Mouse (Mus musculus): ENCODE results near the gene Gm45837. TPM values are rescaled to one million over a fixed set of nuclear protein-coding genes. Genes with fewer than 3 reads are reported as not detected.

Gene Gm45837
- polyA plus RNA-seq, 1 experiment from 2014 or later = 0.21 TPM

GRCm38 (mm10) chr7:101535102-101535501 lies 124.4 kb downstream of the Gm45837 start:
- no peak overlapping the region for H3K27ac ChIP-seq (replicated peaks; ENCODE audit: low read depth, low read length)
- no peaks in the 10 kb centered on the region for H3K36me3 ChIP-seq (ENCODE audit: control insufficient read depth, insufficient read depth, low read length)
- no peaks in the 10 kb centered on the region for H3K27me3 ChIP-seq (ENCODE audit: control insufficient read depth, insufficient read depth, low read length)
- no peak for DNase-seq (ENCODE audit: low spot score)
- H3K9me3 ChIP-seq (ENCODE audit: control insufficient read depth, low read length) = no peaks in the 10 kb centered on the region
- no peak overlapping the region for H3K4me3 ChIP-seq (ENCODE audit: low read depth, low read length)
- no peak overlapping the region for H3K9ac ChIP-seq (ENCODE audit: low read length)
- H3K4me2 ChIP-seq (ENCODE audit: low read depth, severe bottlenecking) = no peak overlapping the region
- no peak for ATAC-seq (ENCODE audit: insufficient number of reproducible peaks, low FRiP score, low TSS enrichment, low read depth)
- no peaks in the 10 kb centered on the region for H3K4me1 ChIP-seq (ENCODE audit: control insufficient read depth, insufficient read depth, low read length)
- 69% methylated on average over 10 of the region's 10 CpGs for WGBS

GRCm38 (mm10) chr7:101535517-101535916 lies 124.8 kb downstream of the Gm45837 start:
- Histone ChIP-seq H3K4me1 (ENCODE audit: control insufficient read depth, insufficient read depth, low read length) (no peaks in the 10 kb centered on the region), H3K27me3 (ENCODE audit: control insufficient read depth, insufficient read depth, low read length) (no peaks in the 10 kb centered on the region), H3K9me3 (ENCODE audit: control insufficient read depth, low read length) (no peaks in the 10 kb centered on the region), H3K4me2 (ENCODE audit: low read depth, severe bottlenecking) (no peak overlapping the region), H3K27ac (replicated peaks; ENCODE audit: low read depth, low read length) (no peak overlapping the region), H3K4me3 (ENCODE audit: low read depth, low read length) (no peak overlapping the region), H3K9ac (ENCODE audit: low read length) (no peak overlapping the region), H3K36me3 (ENCODE audit: control insufficient read depth, insufficient read depth, low read length) (no peaks in the 10 kb centered on the region)
- WGBS = 84% methylated on average over 5 of the region's 5 CpGs
- ATAC-seq (ENCODE audit: insufficient number of reproducible peaks, low FRiP score, low TSS enrichment, low read depth) (no peak), DNase-seq (ENCODE audit: low spot score) (no peak)

DNA sequence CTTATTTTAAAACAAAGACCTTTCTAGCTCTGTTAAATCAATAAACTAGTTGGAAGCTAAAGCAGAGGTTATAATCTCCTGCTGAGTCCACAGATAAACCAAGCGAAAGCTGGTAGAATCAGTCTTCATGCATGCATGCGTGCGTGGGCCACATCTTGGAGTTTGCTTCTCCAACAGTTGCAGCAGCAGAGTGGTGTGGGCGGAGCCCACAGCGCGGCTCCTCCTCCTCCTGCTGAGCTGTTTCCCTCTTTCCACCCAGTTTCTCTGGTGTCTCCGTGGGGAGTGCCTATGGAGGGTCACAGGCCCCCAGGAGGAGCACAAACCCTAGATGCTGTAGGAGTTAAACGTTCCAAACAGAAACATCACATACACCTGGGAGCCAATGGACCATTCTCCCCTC lies 126.9 kb downstream of the Gm45837 start:
- no peaks in the 10 kb centered on the region for H3K9me3 ChIP-seq (ENCODE audit: control insufficient read depth, low read length)
- no peaks in the 10 kb centered on the region for H3K27me3 ChIP-seq (ENCODE audit: control insufficient read depth, insufficient read depth, low read length)

DNA sequence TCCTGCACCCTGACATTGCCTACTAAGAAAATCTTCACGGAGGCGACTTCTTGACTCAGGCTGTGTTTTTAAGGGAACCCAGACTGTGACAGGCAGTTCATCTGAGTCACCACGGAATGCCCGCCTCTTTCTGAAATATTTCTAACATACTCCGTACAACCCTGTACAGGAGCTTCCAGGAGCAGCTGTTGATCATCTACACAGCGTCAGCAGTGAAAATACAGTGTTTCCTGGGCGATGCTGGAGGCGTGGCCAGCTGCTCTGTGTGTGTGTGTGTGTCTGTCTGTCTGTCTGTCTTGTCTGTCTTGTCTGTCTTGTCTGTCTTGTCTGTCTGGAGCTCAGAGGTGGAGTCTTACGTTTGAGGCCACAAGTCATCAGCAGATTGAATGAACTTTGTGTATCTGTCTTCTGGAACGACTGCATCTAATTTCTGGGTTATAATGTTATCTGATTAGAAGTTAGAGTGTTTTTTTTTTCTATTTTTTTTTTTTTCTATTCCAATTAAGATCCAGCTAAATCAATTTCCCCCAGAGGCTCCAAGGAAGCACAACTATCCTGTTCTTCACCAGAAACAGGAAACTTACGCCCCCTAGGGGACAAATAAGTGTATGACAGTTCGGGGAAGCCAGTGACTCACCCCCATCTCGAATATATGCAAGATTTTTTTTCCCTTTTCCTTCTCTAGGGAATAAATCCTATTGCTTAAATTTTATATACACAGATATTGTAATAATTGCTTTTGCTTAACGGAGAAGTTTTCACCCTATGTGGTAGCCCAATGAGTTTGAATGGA lies 127.7 kb downstream of the Gm45837 start:
- Histone ChIP-seq H3K9me3 (ENCODE audit: control insufficient read depth, low read length) (no peaks in the 10 kb centered on the region), H3K4me2 (ENCODE audit: low read depth, severe bottlenecking) (no peak overlapping the region), H3K36me3 (ENCODE audit: control insufficient read depth, insufficient read depth, low read length) (no peaks in the 10 kb centered on the region), H3K4me3 (ENCODE audit: low read depth, low read length) (no peak overlapping the region), H3K4me1 (ENCODE audit: control insufficient read depth, insufficient read depth, low read length) (no peaks in the 10 kb centered on the region), H3K27ac (replicated peaks; ENCODE audit: low read depth, low read length) (no peak overlapping the region), H3K9ac (ENCODE audit: low read length) (no peak overlapping the region), H3K27me3 (ENCODE audit: control insufficient read depth, insufficient read depth, low read length) (no peaks in the 10 kb centered on the region)
- WGBS = 59% methylated on average over 14 of the region's 14 CpGs
- ATAC-seq (ENCODE audit: insufficient number of reproducible peaks, low FRiP score, low TSS enrichment, low read depth) = no peak
- DNase-seq (ENCODE audit: low spot score) = peak; percentile 31

More for the DNA sequence above, 126.9 kb downstream of the Gm45837 start:
- H3K4me3 ChIP-seq (ENCODE audit: low read depth, low read length) = no peak overlapping the region
- no peak overlapping the region for H3K9ac ChIP-seq (ENCODE audit: low read length)
- 50% methylated on average over 8 of the region's 8 CpGs for WGBS
- DNase-seq (ENCODE audit: low spot score) = no peak
- H3K27ac ChIP-seq (replicated peaks; ENCODE audit: low read depth, low read length) = no peak overlapping the region
- no peak overlapping the region for H3K4me2 ChIP-seq (ENCODE audit: low read depth, severe bottlenecking)
- no peaks in the 10 kb centered on the region for H3K36me3 ChIP-seq (ENCODE audit: control insufficient read depth, insufficient read depth, low read length)
- H3K4me1 ChIP-seq (ENCODE audit: control insufficient read depth, insufficient read depth, low read length) = no peaks in the 10 kb centered on the region
- no peak for ATAC-seq (ENCODE audit: insufficient number of reproducible peaks, low FRiP score, low TSS enrichment, low read depth)

DNA sequence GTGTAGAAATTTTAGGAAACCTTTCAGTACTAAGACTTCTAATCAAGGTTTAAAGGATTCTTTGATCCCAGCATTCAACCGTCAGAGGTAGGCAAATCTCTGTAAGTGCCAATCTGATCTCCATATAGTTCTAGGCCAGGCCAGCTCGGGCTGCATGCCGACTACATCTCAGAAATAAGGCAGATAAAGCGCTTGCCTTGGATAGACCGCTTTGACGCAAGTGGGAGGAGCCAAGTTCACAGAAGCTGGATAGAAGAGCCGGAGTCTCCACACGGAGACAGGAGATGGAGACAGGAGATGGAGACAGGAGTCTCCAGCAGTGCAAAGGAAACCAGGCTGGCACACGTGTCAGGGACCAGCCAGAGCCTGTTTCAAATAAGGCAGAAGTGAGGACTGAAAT lies 129.1 kb downstream of the Gm45837 start:
- Histone ChIP-seq H3K9me3 (ENCODE audit: control insufficient read depth, low read length) (no peaks in the 10 kb centered on the region), H3K4me3 (ENCODE audit: low read depth, low read length) (no peak overlapping the region), H3K4me1 (ENCODE audit: control insufficient read depth, insufficient read depth, low read length) (no peaks in the 10 kb centered on the region), H3K36me3 (ENCODE audit: control insufficient read depth, insufficient read depth, low read length) (no peaks in the 10 kb centered on the region), H3K4me2 (ENCODE audit: low read depth, severe bottlenecking) (no peak overlapping the region), H3K27me3 (ENCODE audit: control insufficient read depth, insufficient read depth, low read length) (no peaks in the 10 kb centered on the region), H3K27ac (replicated peaks; ENCODE audit: low read depth, low read length) (no peak overlapping the region), H3K9ac (ENCODE audit: low read length) (no peak overlapping the region)
- DNase-seq (ENCODE audit: low spot score) = no peak
- WGBS = 49% methylated on average over 9 of the region's 9 CpGs
- no peak for ATAC-seq (ENCODE audit: insufficient number of reproducible peaks, low FRiP score, low TSS enrichment, low read depth)

GRCm38 (mm10) chr7:101540684-101541083 lies 130.0 kb downstream of the Gm45837 start:
- Histone ChIP-seq H3K27ac (replicated peaks; ENCODE audit: low read depth, low read length) (no peak overlapping the region), H3K9ac (ENCODE audit: low read length) (no peak overlapping the region), H3K4me3 (ENCODE audit: low read depth, low read length) (no peak overlapping the region), H3K4me2 (ENCODE audit: low read depth, severe bottlenecking) (no peak overlapping the region), H3K4me1 (ENCODE audit: control insufficient read depth, insufficient read depth, low read length) (no peaks in the 10 kb centered on the region), H3K27me3 (ENCODE audit: control insufficient read depth, insufficient read depth, low read length) (no peaks in the 10 kb centered on the region), H3K9me3 (ENCODE audit: control insufficient read depth, low read length) (no peaks in the 10 kb centered on the region), H3K36me3 (ENCODE audit: control insufficient read depth, insufficient read depth, low read length) (no peaks in the 10 kb centered on the region)
- 69% methylated on average over 5 of the region's 5 CpGs for WGBS
- DNase-seq (ENCODE audit: low spot score) (no peak), ATAC-seq (ENCODE audit: insufficient number of reproducible peaks, low FRiP score, low TSS enrichment, low read depth) (no peak)

DNA sequence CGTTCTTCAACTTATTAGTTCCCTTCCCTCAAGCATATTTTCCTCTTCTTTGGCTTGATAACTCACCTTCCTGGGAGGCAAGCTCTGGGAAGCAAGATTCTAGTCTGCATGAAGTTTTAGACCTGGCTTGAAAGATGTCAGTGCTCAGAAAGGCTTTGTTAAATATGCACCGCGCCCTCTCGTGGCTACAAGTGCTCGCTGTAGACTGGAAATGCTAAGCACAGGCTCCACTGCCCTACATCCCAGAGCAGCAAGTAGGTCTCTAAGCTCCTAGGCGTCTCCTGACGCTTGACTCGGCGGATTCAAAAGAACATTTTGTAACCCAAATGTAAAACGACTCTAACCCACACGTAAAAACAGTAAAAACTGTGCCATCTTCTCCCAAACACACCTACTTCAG lies 130.4 kb downstream of the Gm45837 start:
- H3K36me3 ChIP-seq (ENCODE audit: control insufficient read depth, insufficient read depth, low read length) = no peaks in the 10 kb centered on the region
- ATAC-seq (ENCODE audit: insufficient number of reproducible peaks, low FRiP score, low TSS enrichment, low read depth) (no peak), DNase-seq (ENCODE audit: low spot score) (peak; percentile 81)
- no peak overlapping the region for H3K4me2 ChIP-seq (ENCODE audit: low read depth, severe bottlenecking)
- H3K27me3 ChIP-seq (ENCODE audit: control insufficient read depth, insufficient read depth, low read length) = no peaks in the 10 kb centered on the region
- H3K4me1 ChIP-seq (ENCODE audit: control insufficient read depth, insufficient read depth, low read length) = no peaks in the 10 kb centered on the region
- H3K9ac ChIP-seq (ENCODE audit: low read length) = no peak overlapping the region
- H3K4me3 ChIP-seq (ENCODE audit: low read depth, low read length) = no peak overlapping the region
- 3% methylated on average over 11 of the region's 11 CpGs for WGBS
- H3K9me3 ChIP-seq (ENCODE audit: control insufficient read depth, low read length) = no peaks in the 10 kb centered on the region
- no peak overlapping the region for H3K27ac ChIP-seq (replicated peaks; ENCODE audit: low read depth, low read length)

DNA sequence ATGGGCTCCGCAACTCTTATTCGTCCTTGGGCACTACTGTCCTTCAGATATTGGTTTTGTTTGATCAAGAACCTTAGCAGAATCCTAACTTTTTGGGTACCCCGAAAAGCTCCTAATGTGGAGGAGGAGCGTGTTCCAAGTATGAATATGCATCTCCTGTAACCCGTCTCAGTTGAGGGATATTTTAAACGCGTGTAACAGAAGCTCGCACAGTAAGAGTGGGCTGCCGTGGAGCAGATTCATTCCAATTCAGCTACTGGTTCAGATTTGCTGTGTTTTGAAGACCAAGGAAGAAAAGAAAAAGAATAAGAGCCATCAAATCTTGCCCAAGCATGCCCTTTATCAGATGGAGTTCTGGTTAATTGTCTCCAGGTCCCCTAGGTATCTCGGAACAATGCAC lies 131.0 kb downstream of the Gm45837 start:
- Histone ChIP-seq H3K9me3 (ENCODE audit: control insufficient read depth, low read length) (no peaks in the 10 kb centered on the region), H3K27ac (replicated peaks; ENCODE audit: low read depth, low read length) (no peak overlapping the region), H3K4me1 (ENCODE audit: control insufficient read depth, insufficient read depth, low read length) (no peaks in the 10 kb centered on the region), H3K27me3 (ENCODE audit: control insufficient read depth, insufficient read depth, low read length) (no peaks in the 10 kb centered on the region), H3K9ac (ENCODE audit: low read length) (no peak overlapping the region), H3K4me3 (ENCODE audit: low read depth, low read length) (no peak overlapping the region), H3K36me3 (ENCODE audit: control insufficient read depth, insufficient read depth, low read length) (no peaks in the 10 kb centered on the region), H3K4me2 (ENCODE audit: low read depth, severe bottlenecking) (no peak overlapping the region)
- ATAC-seq (ENCODE audit: insufficient number of reproducible peaks, low FRiP score, low TSS enrichment, low read depth) (no peak), DNase-seq (ENCODE audit: low spot score) (no peak)
- WGBS = 76% methylated on average over 10 of the region's 10 CpGs

DNA sequence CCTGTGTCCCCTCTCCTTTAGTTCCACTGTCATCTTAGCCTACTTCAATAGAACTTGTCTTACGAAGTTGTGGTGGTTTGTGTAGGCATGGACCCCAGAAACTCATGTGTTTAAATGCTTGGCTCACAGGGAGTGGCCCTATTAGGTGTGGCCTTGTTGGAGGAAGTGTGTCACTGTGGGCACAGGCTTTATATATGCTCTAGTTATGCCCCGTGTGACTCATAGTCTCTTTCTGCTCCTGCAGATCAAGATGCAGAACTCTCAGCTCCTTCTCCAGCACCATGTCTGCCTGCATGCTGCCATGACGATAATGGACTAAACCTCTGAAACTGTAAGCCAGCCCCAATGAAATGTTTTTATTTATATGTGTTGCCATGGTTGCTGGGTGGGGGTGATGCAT lies 137.0 kb downstream of the Gm45837 start:
- H3K4me2 ChIP-seq (ENCODE audit: low read depth, severe bottlenecking) = no peak overlapping the region
- 78% methylated on average over 3 of the region's 3 CpGs for WGBS

More for the DNA sequence above, 137.0 kb downstream of the Gm45837 start:
- no peaks in the 10 kb centered on the region for H3K4me1 ChIP-seq (ENCODE audit: control insufficient read depth, insufficient read depth, low read length)
- no peaks in the 10 kb centered on the region for H3K9me3 ChIP-seq (ENCODE audit: control insufficient read depth, low read length)
- no peak overlapping the region for H3K4me3 ChIP-seq (ENCODE audit: low read depth, low read length)
- DNase-seq (ENCODE audit: low spot score) (no peak), ATAC-seq (ENCODE audit: insufficient number of reproducible peaks, low FRiP score, low TSS enrichment, low read depth) (no peak)
- no peaks in the 10 kb centered on the region for H3K36me3 ChIP-seq (ENCODE audit: control insufficient read depth, insufficient read depth, low read length)
- H3K27me3 ChIP-seq (ENCODE audit: control insufficient read depth, insufficient read depth, low read length) = no peaks in the 10 kb centered on the region
- H3K9ac ChIP-seq (ENCODE audit: low read length) = no peak overlapping the region
- H3K27ac ChIP-seq (replicated peaks; ENCODE audit: low read depth, low read length) = no peak overlapping the region

Data from limb, embryonic 11.5 days (tissue).